Mouse (Mus musculus): Measurements from ENCODE around the gene Tango6.

- TF ChIP-seq POLR2A (IDR thresholded peaks at IDR 0.05; ENCODE audit: low read depth, low read length) (no peak), CTCF (IDR thresholded peaks at IDR 0.05; ENCODE audit: extremely low read depth, insufficient read length, insufficient replicate concordance, low read depth, low read length) (no peak)
These were observed 59.5 kb downstream of the Tango6 start for GRCm38 (mm10) chr8:106742321-106742720.
